Mouse (Mus musculus): Measurements from ENCODE around the gene Gm4498. TPM values are rescaled to one million over a fixed set of nuclear protein-coding genes. Genes with fewer than 3 reads are reported as not detected.
"Not testable (repeated sequence)": the region's sequence is repeated elsewhere in the genome, so short reads cannot be mapped to it uniquely, and the experiment has no call there.

Gene Gm4498
- polyA plus RNA-seq (2015; fragmentation: Nextera tagmentation; extraction: Ambion mirVana) = not detected in 2 replicates

- not testable (repeated sequence) for ATAC-seq; H3K27ac ChIP-seq; H3K36me3 ChIP-seq; H3K9ac ChIP-seq; H3K4me2 ChIP-seq (replicated peaks); H3K27me3 ChIP-seq (replicated peaks); H3K4me3 ChIP-seq (replicated peaks); H3K4me1 ChIP-seq (replicated peaks); H3K9me3 ChIP-seq
- no CpG with 5 or more reads among the region's 2 CpGs for WGBS
Observed at GRCm38 (mm10) chr7:20233728-20234127, at the start of gene Gm4498. Gene Gm4498 (minus strand): TSS chr7:20233828.

- WGBS = no CpG with 5 or more reads among the region's 3 CpGs
Observed at GRCm38 (mm10) chr7:20262734-20263133, 29.1 kb upstream of the Gm4498 start, which contains the start of gene Gm5890. Gene Gm5890 (minus strand): TSS chr7:20262834.

GRCm38 (mm10) chr7:20205507-20205906, 28.1 kb downstream of the Gm4498 start, which contains the start of gene Gm6164:
Gene Gm6164 (minus strand): TSS chr7:20205607.
- not testable (repeated sequence) for H3K9me3 ChIP-seq; ATAC-seq; H3K4me1 ChIP-seq (replicated peaks); H3K27ac ChIP-seq; H3K9ac ChIP-seq; H3K36me3 ChIP-seq; H3K27me3 ChIP-seq (replicated peaks); H3K4me2 ChIP-seq (replicated peaks); H3K4me3 ChIP-seq (replicated peaks)
- WGBS = no CpG with 5 or more reads among the region's 2 CpGs

More at GRCm38 (mm10) chr7:20262734-20263133, 29.1 kb upstream of the Gm4498 start, which contains the start of gene Gm5890:
- not testable (repeated sequence) for H3K4me2 ChIP-seq (replicated peaks); H3K27me3 ChIP-seq (replicated peaks); ATAC-seq; H3K9me3 ChIP-seq; H3K4me1 ChIP-seq (replicated peaks); H3K27ac ChIP-seq; H3K9ac ChIP-seq; H3K4me3 ChIP-seq (replicated peaks); H3K36me3 ChIP-seq

GRCm38 (mm10) chr7:20193410-20193809, 40.2 kb downstream of the Gm4498 start, which contains the start of gene Vmn1r95:
Gene Vmn1r95 (plus strand): TSS chr7:20193710.
- H3K4me1 ChIP-seq (replicated peaks); H3K4me3 ChIP-seq (replicated peaks); H3K36me3 ChIP-seq; H3K27me3 ChIP-seq (replicated peaks); H3K9me3 ChIP-seq; H3K4me2 ChIP-seq (replicated peaks); H3K9ac ChIP-seq; ATAC-seq; H3K27ac ChIP-seq: not testable (repeated sequence)
- WGBS = no CpG with 5 or more reads among the region's 3 CpGs

Other genes starting within 250 kb of the Gm4498 start
- 0.21 and 0.33 TPM in 2 replicates for gene Nlrp9b, start 242.4 kb downstream of the Gm4498 start, polyA plus RNA-seq (2015; fragmentation: Nextera tagmentation; extraction: Ambion mirVana)
- not detected in 2 replicates for gene Vmn1r91, start 134.1 kb downstream of the Gm4498 start, polyA plus RNA-seq (2015; fragmentation: Nextera tagmentation; extraction: Ambion mirVana)
- gene Gm16442, start 111.2 kb downstream of the Gm4498 start, polyA plus RNA-seq (2015; fragmentation: Nextera tagmentation; extraction: Ambion mirVana) = not detected in 2 replicates
- not detected in 2 replicates for gene Vmn1r93, start 94.7 kb downstream of the Gm4498 start, polyA plus RNA-seq (2015; fragmentation: Nextera tagmentation; extraction: Ambion mirVana)
- gene Vmn1r94, start 65.5 kb downstream of the Gm4498 start, polyA plus RNA-seq (2015; fragmentation: Nextera tagmentation; extraction: Ambion mirVana) = not detected in 2 replicates
- gene Vmn1r95, start 40.1 kb downstream of the Gm4498 start, polyA plus RNA-seq (2015; fragmentation: Nextera tagmentation; extraction: Ambion mirVana) = not detected in 2 replicates
- gene Gm6164, start 28.2 kb downstream of the Gm4498 start, polyA plus RNA-seq (2015; fragmentation: Nextera tagmentation; extraction: Ambion mirVana) = not detected in 2 replicates
- gene Gm5890, start 29.0 kb upstream of the Gm4498 start, polyA plus RNA-seq (2015; fragmentation: Nextera tagmentation; extraction: Ambion mirVana) = not detected in 2 replicates
- not detected in 2 replicates for gene Gm4133, start 100.2 kb upstream of the Gm4498 start, polyA plus RNA-seq (2015; fragmentation: Nextera tagmentation; extraction: Ambion mirVana)
- not detected in 2 replicates for gene Gm5728, start 141.6 kb upstream of the Gm4498 start, polyA plus RNA-seq (2015; fragmentation: Nextera tagmentation; extraction: Ambion mirVana)
- not detected in 2 replicates for gene Vmn1r100, start 184.1 kb upstream of the Gm4498 start, polyA plus RNA-seq (2015; fragmentation: Nextera tagmentation; extraction: Ambion mirVana)
- gene Vmn1r101, start 208.8 kb upstream of the Gm4498 start, polyA plus RNA-seq (2015; fragmentation: Nextera tagmentation; extraction: Ambion mirVana) = not detected in 2 replicates
- not detected in 2 replicates for gene Gm10670, start 241.1 kb upstream of the Gm4498 start, polyA plus RNA-seq (2015; fragmentation: Nextera tagmentation; extraction: Ambion mirVana)

Measured in intestine, embryonic 15.5 days (tissue).